Mouse (Mus musculus) lung, adult 18-20 months (tissue): ENCODE results near the gene Casp12.
A peak's percentile ranks its signal among the peaks of the same experiment; 100 is the strongest.
"Not testable (repeated sequence)": the region's sequence is repeated elsewhere in the genome, so short reads cannot be mapped to it uniquely, and the experiment has no call there.

Experiments
- DNase-seq, 2 experiments: peaks; one replicate each; pipeline ENCODE4 v3.0.0; 2022; ENCODE audit warnings: mixed read lengths in 2 of 2

The Casp12 gene

GRCm38 (mm10) chr9:5345291-5345898 lies at the start of gene Casp12:
Gene Casp12 (plus strand): TSS chr9:5345430.
- peak; percentile 26 to 30 for DNase-seq

DNA sequence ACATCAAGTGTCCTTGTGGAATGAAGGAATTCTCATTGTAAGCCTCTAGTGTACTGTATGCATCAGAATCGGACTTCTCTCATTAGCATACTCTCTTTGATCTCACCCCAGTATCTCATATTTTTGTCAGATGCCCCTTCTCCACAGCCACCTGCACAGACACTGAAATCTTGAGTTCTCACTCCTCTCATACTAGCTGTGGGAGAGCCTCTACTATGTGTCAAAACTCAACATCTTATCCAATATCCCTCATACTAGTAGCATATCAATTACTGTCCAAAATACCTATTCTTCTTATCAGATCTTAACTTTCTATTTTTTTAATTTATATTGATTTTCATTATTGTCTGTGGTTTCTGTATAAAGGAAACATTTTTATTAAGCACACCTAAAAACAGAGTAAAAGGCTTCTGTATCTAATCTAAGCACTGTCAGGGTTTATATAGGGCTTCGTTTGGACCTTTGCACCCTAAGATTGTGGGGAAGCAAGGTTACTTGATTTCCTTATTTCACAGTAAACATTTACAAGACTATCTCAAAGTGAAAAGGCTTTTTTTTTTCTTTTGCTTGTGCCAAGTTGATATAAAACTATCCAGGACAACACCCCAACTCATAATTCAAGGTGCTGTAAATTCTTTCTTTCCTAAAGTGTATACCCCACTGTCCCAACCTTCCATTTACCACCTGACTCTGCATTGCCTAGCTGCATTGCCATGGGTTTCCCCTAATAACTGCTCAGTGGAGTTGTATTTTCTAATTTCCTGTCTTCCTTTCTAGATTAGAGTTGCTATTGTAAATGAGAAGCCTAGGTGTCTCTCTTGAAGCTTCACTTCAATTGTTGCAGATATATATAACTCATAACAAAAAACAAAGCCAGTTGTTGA lies 48.6 kb upstream of the Casp12 start:
- no peak for DNase-seq

- DNase-seq = no peak
Observed at GRCm38 (mm10) chr9:5298329-5299131, 46.7 kb upstream of the Casp12 start, which contains the start of gene Casp1. Gene Casp1 (plus strand): TSS chr9:5298517.

DNA sequence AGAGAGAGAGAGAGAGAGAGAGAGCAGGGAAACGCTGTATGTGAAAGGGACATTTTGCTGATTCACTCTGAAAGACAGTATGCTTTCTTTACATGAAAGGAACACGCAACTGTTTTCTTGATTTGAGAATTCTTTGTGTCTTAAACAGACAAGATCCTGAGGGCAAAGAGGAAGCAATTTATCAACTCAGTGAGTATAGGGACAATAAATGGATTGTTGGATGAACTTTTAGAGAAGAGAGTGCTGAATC lies 46.2 kb upstream of the Casp12 start:
- DNase-seq = no peak

GRCm38 (mm10) chr9:5308561-5308960 lies 36.7 kb upstream of the Casp12 start, which contains the start of gene Casp4:
Gene Casp4 (plus strand): TSS chr9:5308828.
- peak; percentile 52 to 60 for DNase-seq

- no peak for DNase-seq
Observed at GRCm38 (mm10) chr9:5310112-5310511, 35.1 kb upstream of the Casp12 start.

DNA sequence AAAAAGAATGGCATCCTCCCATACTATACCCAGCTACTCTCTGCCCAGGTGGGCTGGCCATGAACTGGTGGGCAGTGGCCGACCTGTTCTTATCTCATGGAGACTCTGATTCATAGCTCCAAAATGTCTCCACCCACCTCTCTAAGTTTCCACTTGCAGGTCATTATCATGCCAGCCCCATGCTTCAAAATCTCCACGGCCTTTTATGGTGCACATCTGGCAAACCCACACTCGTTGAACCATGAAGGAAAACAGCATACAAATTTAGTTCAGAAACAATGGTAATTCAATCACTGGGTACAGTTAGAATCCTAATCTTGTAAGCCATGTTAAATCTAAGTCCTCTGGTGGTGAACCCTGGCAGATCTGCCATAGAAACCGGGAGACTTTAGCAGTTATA lies 33.8 kb upstream of the Casp12 start:
- peak in 1 of 2 experiments; percentile 32 for DNase-seq

DNA sequence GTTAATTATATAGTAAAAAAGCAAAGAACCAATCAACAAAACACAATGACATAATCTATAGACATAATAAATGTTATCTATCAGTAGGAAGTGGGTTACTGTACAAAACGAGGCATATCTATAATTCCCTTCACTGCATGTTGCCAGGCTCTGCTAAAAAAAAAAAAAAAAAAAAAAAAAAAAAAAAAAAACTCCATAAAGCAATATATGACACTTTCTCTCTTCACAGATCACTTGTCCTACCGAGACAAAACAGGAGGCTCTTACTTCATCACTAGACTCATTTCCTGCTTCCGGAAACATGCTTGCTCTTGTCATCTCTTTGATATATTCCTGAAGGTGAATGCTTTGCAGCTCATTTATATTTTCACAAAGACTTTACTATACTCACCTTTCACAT lies 17.0 kb upstream of the Casp12 start:
- DNase-seq = no peak

- no peak for DNase-seq
Observed at GRCm38 (mm10) chr9:5332441-5332840, 12.8 kb upstream of the Casp12 start.

DNA sequence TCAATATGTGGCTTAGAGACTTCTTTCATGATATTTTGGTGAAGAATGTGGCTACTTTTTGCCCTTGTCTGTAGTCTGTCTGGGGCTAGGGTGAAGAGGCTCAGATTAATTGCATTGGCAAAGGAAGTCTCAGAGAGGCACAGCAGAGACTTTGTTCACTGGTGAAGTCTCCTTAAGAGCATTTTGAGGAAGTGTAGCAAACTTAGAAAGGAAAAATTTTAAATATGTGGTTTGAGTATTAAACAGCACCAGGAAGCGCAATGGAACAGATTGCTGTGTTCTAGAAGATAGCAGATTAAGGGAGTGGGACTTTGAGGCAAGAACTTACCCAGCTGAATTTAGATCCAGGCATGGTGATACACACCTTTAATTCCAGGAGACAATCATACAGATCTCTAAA lies 11.8 kb upstream of the Casp12 start:
- no peak for DNase-seq

DNA sequence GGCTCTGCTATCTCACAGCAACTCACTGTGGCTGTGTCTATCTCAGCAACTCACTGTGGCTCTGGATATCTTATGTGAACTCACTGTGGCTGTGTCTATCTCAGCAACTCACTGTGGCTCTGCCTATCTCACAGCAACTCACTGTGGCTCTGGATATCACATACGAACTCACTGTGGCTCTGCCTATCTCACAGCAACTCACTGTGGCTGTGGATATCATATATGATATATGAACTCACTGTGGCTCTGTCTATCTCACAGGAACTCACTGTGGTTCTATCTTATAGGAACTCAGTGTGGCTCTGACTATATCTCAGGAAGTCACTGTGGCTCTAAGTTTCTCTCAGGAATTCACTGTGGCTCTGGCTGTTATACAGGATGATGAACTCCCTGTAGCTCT lies 2.1 kb upstream of the Casp12 start:
- no peak for DNase-seq

DNA sequence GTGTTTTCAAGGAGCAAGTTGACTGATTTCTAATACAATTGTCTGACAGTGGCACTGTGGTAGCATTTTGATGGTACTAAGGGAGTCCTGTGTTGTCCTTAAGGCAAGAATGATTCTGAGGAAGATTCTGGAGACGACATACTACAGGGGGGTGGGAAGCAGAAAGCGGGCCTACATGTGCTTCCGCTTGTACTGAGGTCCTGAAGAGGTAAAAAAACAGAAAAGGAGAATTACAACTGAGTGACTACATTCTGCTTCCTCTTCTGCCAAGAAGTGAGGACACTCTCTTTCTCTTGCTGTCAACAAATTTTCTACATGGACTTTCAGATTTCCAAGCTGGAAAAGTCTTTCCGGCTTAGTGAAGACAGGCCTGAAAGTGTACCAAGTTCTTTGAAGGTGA lies 1.1 kb upstream of the Casp12 start:
- DNase-seq = no peak

GRCm38 (mm10) chr9:5347381-5347780 lies 2.2 kb downstream of the Casp12 start:
- no peak for DNase-seq

- DNase-seq = no peak
Observed at GRCm38 (mm10) chr9:5353673-5354072, 8.4 kb downstream of the Casp12 start.

- peak in 1 of 2 experiments; percentile 29 for DNase-seq
Observed at GRCm38 (mm10) chr9:5356801-5357200, 11.6 kb downstream of the Casp12 start.

GRCm38 (mm10) chr9:5393561-5393960 lies 48.3 kb downstream of the Casp12 start:
- no peak for DNase-seq

- DNase-seq = not testable (repeated sequence)
Observed at GRCm38 (mm10) chr9:5395861-5396260, 50.6 kb downstream of the Casp12 start.

GRCm38 (mm10) chr9:5410988-5411568 lies 65.8 kb downstream of the Casp12 start:
- DNase-seq = no peak

GRCm38 (mm10) chr9:5412446-5413111 lies 67.3 kb downstream of the Casp12 start:
- DNase-seq = no peak

DNA sequence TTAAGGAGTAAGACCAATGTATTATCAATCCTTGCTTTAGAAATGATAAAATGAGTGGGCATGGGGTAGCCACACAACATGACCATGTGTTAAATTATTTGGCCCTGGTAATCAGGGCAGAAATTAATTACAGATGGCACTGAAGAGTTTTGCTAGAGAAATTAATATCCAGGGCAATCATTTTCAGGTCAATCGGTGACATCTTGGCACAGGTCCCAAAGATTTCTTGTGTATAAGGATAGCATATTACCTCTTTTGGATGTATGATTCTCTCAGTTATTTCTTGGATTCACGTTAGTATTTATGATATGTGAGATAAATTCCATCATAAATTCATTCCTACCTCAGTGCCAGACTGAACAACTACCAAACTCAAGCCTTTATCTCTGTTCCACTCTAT lies 72.6 kb downstream of the Casp12 start:
- DNase-seq = no peak
